Mouse (Mus musculus) hindlimb bud, embryonic 11.5 days (tissue): ENCODE measurements around the gene Afap1.

Experiments
- DNase-seq: peaks from one replicate; pipeline ENCODE4 v3.0.0-alpha.2; 2012; ENCODE audit warnings: low read depth, low spot score; ENCODE audit errors: extremely low spot score

The Afap1 gene

DNA sequence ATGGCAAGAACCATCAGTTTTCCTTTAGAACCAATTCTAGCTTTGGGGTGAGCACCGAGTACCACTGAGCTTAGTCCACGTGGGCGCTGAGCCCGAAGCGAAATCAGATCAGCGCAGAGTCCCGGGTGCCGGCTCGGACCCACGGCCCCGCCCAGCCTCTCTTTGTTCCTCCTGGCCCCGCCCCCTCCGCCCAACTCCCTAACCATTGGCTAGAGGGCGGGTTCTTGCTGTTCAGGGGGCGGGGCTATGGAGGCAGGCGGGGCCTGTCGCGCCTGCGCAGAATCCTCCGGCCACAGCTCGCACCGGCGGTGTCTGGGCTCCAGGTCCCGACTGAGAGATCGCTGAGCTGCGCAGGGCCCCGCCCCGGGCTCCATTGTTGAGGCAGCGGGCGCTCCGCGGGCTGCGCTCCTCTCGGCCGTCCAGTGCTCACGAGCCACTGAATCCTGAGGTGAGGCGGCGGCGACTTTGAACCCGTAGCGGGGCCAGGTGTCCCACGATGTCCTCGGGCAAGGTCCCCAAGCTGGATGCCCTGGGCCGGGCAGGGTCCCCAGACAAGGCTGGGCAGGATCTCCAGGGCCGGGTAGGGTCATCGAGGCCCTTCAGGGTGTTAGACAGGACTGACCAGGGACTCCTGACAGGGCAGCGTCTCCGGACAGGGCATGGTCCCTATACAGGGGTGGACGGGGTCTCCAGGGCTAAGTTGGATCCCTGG, at the start of gene Afap1:
Afap1 (plus strand) TSS at position 227 of the 712 bp plus-strand sequence.
- DNase-seq: peak; percentile 79

GRCm38 (mm10) chr5:35851485-35851884, 41.6 kb upstream of the Afap1 start:
- no peak for DNase-seq

GRCm38 (mm10) chr5:35853463-35853862, 39.7 kb upstream of the Afap1 start:
- DNase-seq: no peak

- no peak for DNase-seq
These were observed 36.9 kb upstream of the Afap1 start for GRCm38 (mm10) chr5:35856245-35856644.

DNA sequence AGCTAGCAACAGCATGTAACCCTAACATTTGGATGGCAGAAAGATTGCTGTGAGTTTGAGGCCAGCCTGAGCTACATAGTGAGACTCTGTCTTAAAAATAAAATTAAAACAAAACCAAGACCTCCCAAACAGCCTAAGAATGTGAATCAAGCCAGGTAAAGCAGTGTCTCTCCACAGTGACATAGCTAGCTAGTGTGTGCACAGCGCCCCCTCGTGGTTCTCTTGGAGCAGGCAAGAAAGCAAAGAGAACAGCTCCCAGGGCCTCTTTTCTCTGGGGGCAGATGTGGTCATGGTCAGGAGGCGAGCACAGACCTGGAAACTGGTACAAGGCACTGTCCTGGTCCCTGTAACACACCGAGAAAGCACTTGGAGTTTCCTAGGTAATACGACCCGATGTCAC, 35.0 kb upstream of the Afap1 start:
- peak; percentile 22 for DNase-seq

DNA sequence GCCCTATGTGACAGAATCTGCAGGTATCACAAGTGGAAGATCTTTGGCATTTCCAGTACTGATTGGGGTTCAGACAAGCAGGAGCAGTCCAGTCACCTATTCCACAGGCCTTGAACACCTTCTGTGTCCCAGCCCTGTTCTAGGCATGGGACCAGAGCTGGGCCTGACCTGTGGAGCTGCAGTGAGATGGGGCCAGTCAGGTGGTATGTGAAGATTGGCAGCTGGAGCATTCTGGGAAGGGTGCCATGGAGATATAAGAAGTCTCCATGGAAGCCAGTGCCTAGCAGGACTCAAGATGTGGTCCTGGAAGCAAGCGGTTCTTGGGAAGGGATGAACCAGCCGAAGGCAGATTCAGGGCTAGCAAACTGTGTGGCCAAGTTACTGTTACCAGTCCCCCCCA, 31.7 kb upstream of the Afap1 start:
- no peak for DNase-seq

GRCm38 (mm10) chr5:35869973-35870372, 23.1 kb upstream of the Afap1 start:
- no peak for DNase-seq

GRCm38 (mm10) chr5:35870408-35871012, 22.6 kb upstream of the Afap1 start:
- DNase-seq: no peak

DNA sequence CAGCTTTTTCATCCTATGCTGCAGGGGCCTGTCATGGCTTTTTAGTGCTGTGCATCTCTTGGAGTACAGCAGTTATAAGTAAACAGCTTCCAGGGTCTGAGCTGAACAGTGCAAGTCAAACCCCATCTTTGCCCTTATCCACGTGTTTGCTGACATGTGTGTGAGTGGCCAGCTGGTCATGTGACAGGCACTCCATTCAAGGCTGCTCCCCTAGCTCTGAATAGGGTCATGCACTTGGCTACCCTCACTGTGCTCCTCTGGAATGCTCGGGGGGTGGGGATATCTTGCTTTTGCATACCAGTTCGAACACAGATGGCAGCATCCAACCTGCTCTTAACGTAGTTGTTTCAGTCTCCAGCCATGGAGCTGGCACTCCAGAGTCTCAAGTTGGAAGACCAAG, 19.7 kb upstream of the Afap1 start:
- DNase-seq: no peak

DNA sequence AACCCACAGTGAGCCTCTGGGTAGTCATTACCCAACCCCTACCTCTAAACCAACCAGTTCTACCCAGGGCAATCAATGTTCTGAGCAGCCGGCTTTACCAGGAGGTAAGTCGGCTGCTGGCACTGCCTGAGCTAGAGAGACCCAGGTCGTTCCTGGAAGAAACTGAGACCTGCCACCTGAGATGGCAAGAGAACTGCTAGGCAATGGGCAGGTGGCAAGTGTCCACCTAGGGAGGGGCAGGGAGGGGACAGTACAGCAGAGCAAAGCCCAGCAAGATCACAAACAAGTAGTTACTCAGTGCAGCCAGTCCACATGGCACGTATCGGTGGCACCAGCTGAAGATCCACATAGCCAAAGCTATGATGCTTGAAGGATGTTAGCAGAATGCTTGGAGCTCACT, 16.9 kb upstream of the Afap1 start:
- no peak for DNase-seq

- no peak for DNase-seq
These were observed 13.9 kb upstream of the Afap1 start for GRCm38 (mm10) chr5:35879199-35879598.

DNA sequence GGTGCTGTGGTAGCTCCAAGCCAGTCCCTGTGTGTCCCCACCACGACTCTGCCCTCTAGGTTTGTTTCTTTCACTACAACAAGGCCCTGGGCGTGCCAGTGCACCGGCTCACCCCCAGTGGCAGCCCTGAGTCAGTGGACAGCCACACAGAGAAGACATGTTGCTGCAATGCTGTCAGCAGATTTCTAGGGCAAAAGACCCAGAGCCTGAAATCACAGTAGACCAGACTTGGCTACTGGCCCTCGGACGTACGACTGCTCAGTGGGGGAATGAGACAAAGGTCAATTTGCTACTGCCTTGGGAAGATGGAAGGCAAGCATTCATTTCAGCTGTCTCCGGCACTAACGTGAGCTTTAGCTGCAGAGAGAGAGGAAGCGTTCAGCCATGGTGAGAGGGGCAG, 10.7 kb upstream of the Afap1 start:
- no peak for DNase-seq

- no peak for DNase-seq
These were observed 8.9 kb upstream of the Afap1 start for GRCm38 (mm10) chr5:35884262-35884661.

DNA sequence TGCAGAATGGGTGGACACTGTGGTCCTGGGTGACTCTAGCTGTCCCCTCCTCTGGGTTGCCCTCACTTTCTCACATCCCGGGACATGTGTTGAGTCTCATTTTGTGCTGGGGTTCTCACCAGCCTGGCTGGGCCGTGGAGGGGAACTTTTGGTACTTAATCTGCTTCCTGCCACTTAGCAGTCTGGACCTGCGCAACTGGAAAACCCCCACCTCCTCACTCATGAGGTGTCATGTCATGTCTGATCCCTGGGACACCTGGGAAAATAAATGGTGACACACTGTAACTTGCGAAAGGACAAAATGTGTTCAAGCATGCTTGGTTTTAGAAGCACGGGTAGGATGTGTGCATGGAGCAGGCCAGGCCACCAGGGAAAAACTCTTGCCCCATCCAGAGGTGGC, 8.4 kb upstream of the Afap1 start:
- no peak for DNase-seq

DNA sequence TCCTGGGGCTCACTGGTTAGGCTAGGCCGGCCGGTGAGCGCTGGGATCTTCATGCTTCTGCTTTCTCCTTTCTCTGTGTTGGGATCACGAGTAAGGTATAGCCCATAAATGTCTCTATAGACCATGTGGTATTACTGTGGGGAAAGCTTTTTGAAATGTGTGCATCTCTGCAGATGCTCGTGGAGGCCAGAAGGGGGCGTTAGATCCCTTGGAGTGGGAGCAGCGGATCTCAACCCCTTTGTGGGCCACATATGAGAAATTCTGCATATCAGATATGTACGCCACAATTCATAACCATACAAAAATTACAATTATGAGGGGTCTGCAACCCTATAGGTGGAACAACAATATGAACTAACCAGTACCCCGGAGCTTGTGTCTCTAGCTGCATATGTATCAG, 4.2 kb upstream of the Afap1 start:
- DNase-seq: no peak

DNA sequence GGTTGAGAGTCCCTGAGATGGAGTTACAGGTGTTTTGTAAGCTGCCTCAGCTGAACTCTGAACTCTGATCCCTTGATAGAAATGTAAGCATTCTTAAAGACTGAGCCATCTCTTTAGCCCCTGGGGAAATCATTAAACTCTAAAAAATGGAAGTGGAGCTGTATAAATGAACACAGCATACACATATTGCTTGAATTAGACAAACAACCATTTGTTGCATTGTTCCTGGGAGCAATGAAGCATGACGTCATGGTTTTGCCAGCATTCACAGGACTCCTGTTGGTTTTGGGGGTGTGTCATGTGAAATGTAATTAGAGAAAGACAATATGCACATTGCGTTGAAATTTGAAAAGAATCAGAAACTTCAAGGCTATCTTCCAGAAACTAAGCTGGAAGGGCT, 3.5 kb upstream of the Afap1 start:
- DNase-seq: no peak

DNA sequence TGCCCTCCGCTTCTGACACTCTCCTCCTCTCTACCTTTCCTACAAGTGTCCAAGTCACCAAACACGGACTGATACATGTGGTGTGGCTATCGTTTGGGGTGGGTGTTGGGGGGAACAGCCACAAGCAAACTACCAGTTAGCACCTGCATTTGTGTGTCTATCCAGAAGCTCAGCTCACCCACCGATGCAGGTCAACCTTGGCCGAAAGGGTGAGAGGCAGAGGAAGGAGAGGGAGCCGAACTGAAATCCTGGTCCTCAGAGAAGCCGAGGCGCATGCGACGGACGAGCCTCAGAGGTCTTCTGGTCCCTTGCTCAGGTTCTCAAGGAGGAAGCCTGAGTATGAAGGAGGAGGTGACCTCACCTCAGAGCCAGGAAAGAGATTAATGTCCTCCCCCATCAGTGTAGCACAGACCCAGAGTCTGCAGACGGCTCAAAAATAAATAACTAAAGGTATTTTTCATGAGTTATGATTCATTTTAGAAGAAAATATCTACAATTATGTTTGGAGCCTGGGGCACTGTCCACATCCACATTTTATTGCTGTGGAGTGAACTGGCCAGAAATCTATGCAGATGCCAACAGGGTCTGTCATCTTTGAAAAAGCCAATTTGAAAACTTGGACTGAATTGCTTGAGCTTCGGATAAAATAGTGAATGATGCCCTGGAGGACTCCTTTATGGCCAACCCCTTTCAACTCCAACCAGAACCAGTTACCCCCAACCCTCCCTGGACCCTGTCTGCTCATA, 2.0 kb upstream of the Afap1 start:
- no peak for DNase-seq

DNA sequence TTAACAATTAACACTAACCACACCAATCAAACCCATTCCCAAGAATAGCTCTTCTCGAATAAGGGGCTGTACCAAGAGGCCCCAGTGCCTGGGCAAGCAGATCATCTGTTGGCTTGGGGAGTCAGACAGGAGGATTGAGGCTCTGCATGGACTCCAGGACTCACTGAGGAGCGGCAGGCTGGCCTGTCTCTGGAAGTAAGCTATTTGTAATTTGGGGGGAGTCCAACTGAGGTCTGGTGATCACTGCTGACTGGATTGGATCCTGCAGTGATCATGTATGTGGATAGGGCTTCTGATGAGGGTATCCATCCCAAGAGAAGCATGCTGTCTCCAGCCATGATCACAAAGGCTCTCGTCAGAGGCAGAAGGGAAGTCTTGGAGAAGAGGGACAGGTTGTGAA, 756 bp upstream of the Afap1 start:
- DNase-seq: no peak

DNA sequence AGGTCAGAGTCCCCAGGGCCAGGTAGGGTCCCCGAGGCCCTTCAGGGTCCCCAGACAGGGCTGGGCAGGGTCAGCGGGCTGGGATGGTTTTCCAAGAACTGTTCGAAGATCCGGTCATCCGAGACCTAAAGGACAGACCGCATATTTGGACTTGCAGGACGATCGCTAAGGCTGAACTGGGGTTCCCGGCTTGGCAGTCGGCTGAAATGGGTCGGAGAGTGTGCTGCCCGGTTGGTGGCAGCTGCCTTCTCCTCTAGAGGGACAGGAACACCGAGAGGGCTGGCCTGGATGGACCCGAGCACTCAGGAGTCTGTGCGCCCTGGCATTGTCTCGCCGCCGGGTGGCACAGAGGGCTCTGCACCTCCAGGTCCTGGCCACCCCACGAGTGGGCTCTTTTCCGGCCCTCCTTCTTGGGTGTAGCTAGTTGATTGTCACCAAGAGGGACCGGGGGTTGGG, 714 bp downstream of the Afap1 start:
- no peak for DNase-seq

DNA sequence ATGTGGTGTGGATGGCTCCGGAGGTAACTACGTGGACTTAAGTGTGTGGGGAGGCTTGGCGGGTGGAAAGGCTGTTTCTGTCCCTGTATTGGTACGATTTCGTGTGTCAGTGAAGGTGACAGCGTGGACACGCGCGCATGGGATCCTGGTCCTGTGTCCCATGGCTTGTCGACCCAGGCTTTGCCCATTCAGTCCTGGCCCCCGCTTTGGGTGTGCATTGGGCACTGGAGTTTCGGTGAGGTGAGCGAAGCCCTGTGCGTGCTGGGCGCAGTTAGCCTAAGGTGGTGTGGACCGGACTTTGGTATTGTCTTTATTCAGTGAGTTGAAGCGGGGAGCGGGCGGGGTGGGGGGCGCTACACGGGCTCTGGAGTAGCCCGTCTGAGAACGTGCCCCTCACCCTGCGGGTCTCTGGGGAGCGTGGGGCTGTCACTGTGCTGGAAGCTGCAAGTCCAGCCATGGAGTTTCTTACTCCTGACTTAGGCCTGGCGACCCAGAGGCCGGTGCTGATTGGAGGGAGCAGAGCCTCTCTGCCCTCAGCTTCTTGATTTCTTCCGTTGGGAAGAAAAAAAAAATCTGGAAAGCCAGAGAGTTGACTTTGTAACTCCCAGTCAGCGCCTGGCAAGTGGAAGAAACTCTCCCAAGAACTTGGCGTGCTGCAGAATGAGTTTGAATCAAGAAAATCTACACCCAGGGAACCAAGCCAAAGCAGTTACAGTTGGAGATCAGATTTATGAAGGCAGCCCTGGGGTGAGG, 1.4 kb downstream of the Afap1 start:
- no peak for DNase-seq

DNA sequence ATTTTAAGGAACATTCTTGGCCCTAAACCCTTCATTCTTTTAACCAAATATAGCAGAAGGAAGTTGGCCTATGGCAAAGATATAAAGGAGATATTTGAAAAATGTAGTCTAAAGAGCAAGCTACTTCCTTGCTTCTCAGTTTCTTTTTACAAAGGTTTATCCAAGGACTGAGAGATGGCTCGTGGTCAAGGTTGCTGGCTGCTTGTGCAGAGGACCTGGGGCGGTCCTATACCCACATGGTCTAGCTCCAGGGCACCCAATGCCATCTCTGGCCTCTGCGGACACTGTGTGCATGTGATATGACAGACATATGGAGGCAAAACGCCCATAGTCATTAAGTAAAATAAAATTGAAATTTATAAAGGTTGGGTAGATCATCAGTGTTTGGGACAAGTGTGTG, 2.8 kb downstream of the Afap1 start:
- no peak for DNase-seq
